Mouse (Mus musculus) heart, postnatal 0 days (tissue): ENCODE data around the gene Zmiz1.

Experiments
- CTCF ChIP-seq: IDR thresholded peaks from 2 replicates; pipeline ENCODE4 v1.5.1; 2016; ENCODE audit warnings: antibody characterized with exemption, control low read depth, low read depth
- EP300 ChIP-seq: IDR thresholded peaks from 2 replicates; pipeline ENCODE4 v1.6.1; 2016; ENCODE audit warnings: antibody characterized with exemption, low read depth

DNA sequence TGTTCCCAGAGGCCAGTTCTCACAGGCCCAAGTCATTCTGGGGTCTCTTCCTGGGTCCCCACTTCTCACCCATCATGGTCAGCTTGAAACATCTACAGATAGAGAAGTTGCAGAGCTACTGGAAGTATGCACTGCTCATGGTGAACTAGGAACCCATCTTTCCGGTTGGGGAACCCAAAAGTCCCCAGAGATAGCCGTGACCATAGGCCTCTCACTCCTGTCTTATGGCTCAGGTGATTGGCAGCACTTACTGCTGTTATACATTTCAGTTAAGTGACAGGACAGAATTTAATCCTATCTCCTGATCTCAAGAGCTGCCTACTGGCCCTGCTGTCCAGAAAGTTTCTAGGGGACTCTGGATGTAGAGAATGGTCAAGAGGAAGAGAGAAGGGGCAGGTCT, 24.3 kb downstream of the Zmiz1 start:
- TF ChIP-seq CTCF = no peak
- TF ChIP-seq EP300 = no peak
